Mouse (Mus musculus) embryonic facial prominence, embryonic 15.5 days (tissue): ENCODE measurements around the gene Nup85. TPM values are rescaled to one million over a fixed set of nuclear protein-coding genes. Genes with fewer than 3 reads are reported as not detected.

Source experiments
- polyA plus RNA-seq: library from polyadenylated mRNA; unstranded; fragments of >200 nt; fragmentation: Nextera tagmentation; extraction: Ambion mirVana; gene quantifications from 2 replicates; pipeline ENCODE4 v1.2.1, GENCODE M21; 2015

The Nup85 gene
- polyA plus RNA-seq, 1 experiment from 2014 or later = 156 TPM

Other genes starting within 250 kb of the Nup85 start
- 0.11 and 0.12 TPM in 2 replicates for gene Ush1g, start 242.4 kb upstream of the Nup85 start, polyA plus RNA-seq
- 0.24 and 0.35 TPM in 2 replicates for gene Otop3, start 229.7 kb upstream of the Nup85 start, polyA plus RNA-seq
- 8.9 and 9.6 TPM in 2 replicates for gene Hid1, start 196.7 kb upstream of the Nup85 start, polyA plus RNA-seq
- 13.7 and 13.8 TPM in 2 replicates for gene Cdr2l, start 182.5 kb upstream of the Nup85 start, polyA plus RNA-seq
- 167 and 169 TPM in 2 replicates for gene Mrpl58, start 160.7 kb upstream of the Nup85 start, polyA plus RNA-seq
- gene Atp5h, start 144.5 kb upstream of the Nup85 start, polyA plus RNA-seq = 815 and 841 TPM in 2 replicates
- 18.1 and 18.5 TPM in 2 replicates for gene Kctd2, start 144.3 kb upstream of the Nup85 start, polyA plus RNA-seq
- gene Trim80, start 123.9 kb upstream of the Nup85 start, polyA plus RNA-seq = not detected in 2 replicates
- gene Slc16a5, start 102.0 kb upstream of the Nup85 start, polyA plus RNA-seq = 0.22 and 0.36 TPM in 2 replicates
- gene Armc7, start 88.8 kb upstream of the Nup85 start, polyA plus RNA-seq = 8.9 and 9.8 TPM in 2 replicates
- gene Nt5c, start 72.6 kb upstream of the Nup85 start, polyA plus RNA-seq = 87.5 and 88.1 TPM in 2 replicates
- 523 and 542 TPM in 2 replicates for gene Jpt1, start 50.0 kb upstream of the Nup85 start, polyA plus RNA-seq
- gene Sumo2, start 28.2 kb upstream of the Nup85 start, polyA plus RNA-seq = 826 and 846 TPM in 2 replicates
- gene Mrps7, start 39.5 kb downstream of the Nup85 start, polyA plus RNA-seq = 82.4 and 83.4 TPM in 2 replicates
- gene Gga3, start 39.6 kb downstream of the Nup85 start, polyA plus RNA-seq = 20.1 and 20.3 TPM in 2 replicates
- gene Mif4gd, start 48.5 kb downstream of the Nup85 start, polyA plus RNA-seq = 29.6 and 33.3 TPM in 2 replicates
- gene Slc25a19, start 63.9 kb downstream of the Nup85 start, polyA plus RNA-seq = 21.1 and 28.8 TPM in 2 replicates
- 94.9 and 114 TPM in 2 replicates for gene Grb2, start 144.2 kb downstream of the Nup85 start, polyA plus RNA-seq
- 24.2 and 25.0 TPM in 2 replicates for gene Tmem94, start 201.0 kb downstream of the Nup85 start, polyA plus RNA-seq
- 19.0 TPM in 2 replicates for gene Caskin2, start 249.2 kb downstream of the Nup85 start, polyA plus RNA-seq